Mouse (Mus musculus) bone marrow, adult 2 months (tissue): ENCODE measurements around the gene Slc22a23.

Experiments used
- CTCF ChIP-seq: fragments of 200-500 bp; IDR thresholded peaks from 2 replicates; pipeline ENCODE4 v1.5.1; 2011; ENCODE audit warnings: low read length, control low read depth; ENCODE audit not compliant: control insufficient read depth, insufficient read depth
- POLR2A ChIP-seq: fragments of 200-500 bp; IDR thresholded peaks from 2 replicates; pipeline ENCODE4 v1.6.1; 2011; ENCODE audit warnings: low read depth, mild to moderate bottlenecking, control low read depth, low read length, borderline replicate concordance; ENCODE audit not compliant: control insufficient read depth

GRCm38 (mm10) chr13:34151425-34151824 is 193.6 kb downstream of the Slc22a23 start:
- no peak for TF ChIP-seq POLR2A
- TF ChIP-seq CTCF: no peak
